Mouse (Mus musculus) testis, adult 2 months (tissue): ENCODE measurements around the gene Psg26. TPM values are rescaled to one million over a fixed set of nuclear protein-coding genes. Genes with fewer than 3 reads are reported as not detected.
"Not testable (repeated sequence)": the region's sequence is repeated elsewhere in the genome, so short reads cannot be mapped to it uniquely, and the experiment has no call there.

Experiments used
- H3K27ac ChIP-seq: fragments of 200-500 bp; 2 replicates; pipeline ENCODE4 v1.5.1; 2012; ENCODE audit warnings: low read depth, low read length; ENCODE audit not compliant: control insufficient read depth, insufficient read depth
- H3K27me3 ChIP-seq: fragments of 200-500 bp; 2 replicates; pipeline ENCODE4 v1.6.1; 2012; ENCODE audit warnings: mild to moderate bottlenecking, low read length, moderate library complexity; ENCODE audit not compliant: control insufficient read depth, insufficient read depth
- H3K36me3 ChIP-seq: fragments of 200-500 bp; 2 replicates; pipeline ENCODE4 v1.6.1; 2012; ENCODE audit warnings: mild to moderate bottlenecking, low read length; ENCODE audit not compliant: control insufficient read depth, insufficient read depth
- H3K4me1 ChIP-seq: fragments of 200-500 bp; 2 replicates; pipeline ENCODE4 v1.6.1; 2012; ENCODE audit warnings: low read length; ENCODE audit not compliant: control insufficient read depth, insufficient read depth
- H3K4me3 ChIP-seq: fragments of 200-500 bp; 2 replicates; pipeline ENCODE4 v1.5.1; 2012; ENCODE audit warnings: low read depth, mild to moderate bottlenecking, low read length, moderate library complexity, mixed read lengths; ENCODE audit not compliant: control insufficient read depth
- CTCF ChIP-seq: fragments of 200-500 bp; IDR thresholded peaks from 2 replicates; pipeline ENCODE4 v1.5.1; 2012; ENCODE audit warnings: low read depth, mild to moderate bottlenecking, inconsistent platforms, low read length, moderate library complexity; ENCODE audit not compliant: control insufficient read depth, insufficient read depth, insufficient replicate concordance
- POLR2A ChIP-seq: fragments of 200-500 bp; IDR thresholded peaks from 2 replicates; pipeline ENCODE4 v1.6.1; 2012; ENCODE audit warnings: low read depth, mild to moderate bottlenecking, inconsistent platforms, low read length, moderate library complexity; ENCODE audit not compliant: control insufficient read depth
- polyA plus RNA-seq: library from polyadenylated mRNA; depleted of rRNA; stranded (reverse); fragments of >200 nt; gene quantifications from 2 replicates; pipeline ENCODE4 v1.2.3, GENCODE M21; 2012; rRNA removed

The Psg26 gene
- polyA plus RNA-seq = not detected in 2 replicates

DNA sequence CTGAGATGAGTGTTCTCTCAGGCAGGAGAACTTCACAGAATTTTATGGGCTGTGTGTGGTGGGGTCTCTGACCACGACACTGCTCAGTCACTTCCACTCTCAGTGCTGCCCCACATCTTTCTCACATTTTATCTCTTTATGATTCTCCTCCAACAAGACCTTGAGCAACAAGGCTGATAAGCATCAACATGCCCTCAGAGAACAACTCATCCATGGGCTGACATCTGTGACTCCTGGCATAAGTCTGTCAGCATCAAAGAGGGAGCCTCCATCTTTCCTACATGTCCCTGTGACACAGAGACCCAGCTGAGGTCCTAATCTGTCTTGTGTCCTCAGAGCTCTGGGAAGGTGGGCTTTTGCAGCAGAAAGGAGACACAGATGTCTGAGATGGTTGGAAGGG lies at the start of gene Psg26:
TSS of gene Psg26 (minus strand) at position 101 of the 400 bp plus-strand sequence.
- H3K4me1 ChIP-seq = no peaks in the 10 kb centered on the region
- no peak within 1 kb of the TSS for H3K4me3 ChIP-seq
- no peaks in the 10 kb centered on the region for H3K27me3 ChIP-seq
- TF ChIP-seq CTCF = no peak
- TF ChIP-seq POLR2A = no peak
- H3K36me3 ChIP-seq = no peaks in the 10 kb centered on the region
- no peak within 1 kb of the TSS for H3K27ac ChIP-seq

DNA sequence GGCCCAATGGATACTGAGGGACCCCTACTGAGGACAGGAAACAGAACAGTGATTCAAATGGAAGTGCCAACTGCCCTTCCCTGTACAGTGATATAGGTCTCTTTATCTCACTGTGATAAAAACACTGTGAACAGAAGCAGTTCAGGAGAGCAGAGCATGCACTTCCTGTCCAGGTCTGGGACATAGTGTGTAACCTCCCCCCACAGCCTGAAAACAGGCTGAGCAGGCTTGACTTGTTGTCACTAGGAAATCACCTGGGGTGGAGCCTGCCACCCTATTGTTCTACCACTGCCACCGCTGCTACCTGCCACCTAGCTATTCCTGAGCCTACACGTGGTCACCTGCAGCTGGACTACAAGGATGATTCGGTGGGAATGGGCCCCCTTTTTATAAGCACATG lies 49.4 kb upstream of the Psg26 start:
- TF ChIP-seq CTCF (no peak), POLR2A (no peak)
- Histone ChIP-seq H3K27me3 (no peaks in the 10 kb centered on the region), H3K4me1 (no peaks in the 10 kb centered on the region), H3K27ac (no peak overlapping the region), H3K36me3 (no peaks in the 10 kb centered on the region), H3K4me3 (no peak overlapping the region)

- no peak within 1 kb of the TSS for H3K4me3 ChIP-seq
- H3K36me3 ChIP-seq = no peaks in the 10 kb centered on the region
- TF ChIP-seq POLR2A (no peak), CTCF (no peak)
- no peaks in the 10 kb centered on the region for H3K4me1 ChIP-seq
- H3K27me3 ChIP-seq = no peaks in the 10 kb centered on the region
- H3K27ac ChIP-seq = no peak within 1 kb of the TSS
Measured at GRCm38 (mm10) chr7:18532169-18532568, 48.2 kb upstream of the Psg26 start, which contains the start of gene Psg25. TSS of gene Psg25 (minus strand) at chr7:18532269.

- H3K4me3 ChIP-seq = no peak overlapping the region
- no peaks in the 10 kb centered on the region for H3K36me3 ChIP-seq
- H3K27ac ChIP-seq = no peak overlapping the region
- no peaks in the 10 kb centered on the region for H3K27me3 ChIP-seq
- no peaks in the 10 kb centered on the region for H3K4me1 ChIP-seq
- TF ChIP-seq CTCF (no peak), POLR2A (no peak)
Measured at GRCm38 (mm10) chr7:18524668-18525067, 40.7 kb upstream of the Psg26 start.

GRCm38 (mm10) chr7:18512848-18513247 lies 28.9 kb upstream of the Psg26 start:
- not testable (repeated sequence) for H3K27me3 ChIP-seq, H3K36me3 ChIP-seq, H3K4me3 ChIP-seq, H3K4me1 ChIP-seq, H3K27ac ChIP-seq

- H3K27me3 ChIP-seq, H3K4me3 ChIP-seq, H3K4me1 ChIP-seq, H3K27ac ChIP-seq, H3K36me3 ChIP-seq: not testable (repeated sequence)
Measured at GRCm38 (mm10) chr7:18512417-18512816, 28.4 kb upstream of the Psg26 start.

- Histone ChIP-seq H3K4me3 (no peak overlapping the region), H3K36me3 (no peaks in the 10 kb centered on the region), H3K27ac (no peak overlapping the region), H3K27me3 (no peaks in the 10 kb centered on the region), H3K4me1 (no peaks in the 10 kb centered on the region)
- TF ChIP-seq POLR2A = no peak
- TF ChIP-seq CTCF = no peak
Measured at GRCm38 (mm10) chr7:18511479-18511878, 27.5 kb upstream of the Psg26 start.

- H3K36me3 ChIP-seq, H3K4me1 ChIP-seq, H3K27me3 ChIP-seq, H3K4me3 ChIP-seq, H3K27ac ChIP-seq: not testable (repeated sequence)
Measured at GRCm38 (mm10) chr7:18431941-18432340, 52.0 kb downstream of the Psg26 start, which contains the start of gene Psg28. TSS of gene Psg28 (minus strand) at chr7:18432041.

Other genes with a start within 250 kb of the Psg26 start
- not detected in 2 replicates for gene Mill1, start 238.8 kb downstream of the Psg26 start, polyA plus RNA-seq
- gene Psg18, start 129.2 kb downstream of the Psg26 start, polyA plus RNA-seq = not detected in 2 replicates
- gene Psg28, start 52.1 kb downstream of the Psg26 start, polyA plus RNA-seq = not detected in 2 replicates
- gene Psg25, start 48.1 kb upstream of the Psg26 start, polyA plus RNA-seq = not detected in 2 replicates
- gene Psg27, start 83.1 kb upstream of the Psg26 start, polyA plus RNA-seq = not detected in 2 replicates
- not detected in 2 replicates for gene Psg23, start 132.3 kb upstream of the Psg26 start, polyA plus RNA-seq
- not detected in 2 replicates for gene Psg21, start 172.5 kb upstream of the Psg26 start, polyA plus RNA-seq
- gene Psg20, start 202.0 kb upstream of the Psg26 start, polyA plus RNA-seq = not detected in 2 replicates
- gene Psg22, start 233.9 kb upstream of the Psg26 start, polyA plus RNA-seq = 0.17 and 0.21 TPM in 2 replicates